Mouse (Mus musculus): Measurements from ENCODE around the gene Samt3. TPM values are rescaled to one million over a fixed set of nuclear protein-coding genes. Genes with fewer than 3 reads are reported as not detected.

The Samt3 gene
- not detected for polyA plus RNA-seq (2014; fragmentation: Illumina TruSeq; extraction: RNeasy Lipid Tissue Mini Kit (QIAGEN cat#74804); ENCODE audit: low read depth, low replicate concordance)

DNA sequence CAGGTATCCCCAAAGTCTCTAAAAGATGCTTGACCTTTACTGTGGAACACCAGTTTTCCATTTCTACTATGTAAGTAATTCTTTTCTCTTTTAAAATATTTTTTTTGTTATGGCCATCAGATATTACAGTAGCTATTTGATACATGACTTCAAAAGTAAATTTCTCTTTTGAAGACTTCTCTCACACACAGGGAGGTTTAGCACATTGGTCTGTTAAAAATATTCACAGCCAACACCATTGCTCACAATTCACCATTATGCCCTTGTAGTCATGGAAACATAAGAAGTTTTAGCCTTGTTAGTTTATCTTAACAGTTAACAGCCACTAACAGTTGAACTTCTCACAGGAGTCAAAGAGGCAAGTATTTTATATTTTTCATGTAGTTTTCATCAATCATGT lies at the start of gene Samt3:
TSS of gene Samt3 (plus strand) at position 301 of the 400 bp plus-strand sequence.

Other genes with a start within 250 kb of the Samt3 start
- gene 5430427O19Rik, start 173.8 kb upstream of the Samt3 start, polyA plus RNA-seq (2014; fragmentation: Illumina TruSeq; extraction: RNeasy Lipid Tissue Mini Kit (QIAGEN cat#74804); ENCODE audit: low read depth, low replicate concordance): 0.50 TPM
- gene Nr0b1, start 147.6 kb downstream of the Samt3 start, polyA plus RNA-seq (2014; fragmentation: Illumina TruSeq; extraction: RNeasy Lipid Tissue Mini Kit (QIAGEN cat#74804); ENCODE audit: low read depth, low replicate concordance): not detected

Data from liver, adult 10 weeks (tissue).